Mouse (Mus musculus): ENCODE results near the gene Gm49395. TPM values are rescaled to one million over a fixed set of nuclear protein-coding genes. Genes with fewer than 3 reads are reported as not detected.
A peak's percentile ranks its signal among the peaks of the same experiment; 100 is the strongest.

Gm49395 gene
- total RNA-seq (2021): 1 to 10 TPM; 5.4 to 7.9 TPM
- long read RNA-seq, experiment 1, partial matches to known transcripts: 0 of 2 reads
- long read RNA-seq, experiment 1, other reads (novel, unspliced or antisense): 1 of 2 reads
- long read RNA-seq, experiment 2, partial matches to known transcripts: 0 of 3 reads
- long read RNA-seq, experiment 2, other reads (novel, unspliced or antisense): 2 of 3 reads

DNA sequence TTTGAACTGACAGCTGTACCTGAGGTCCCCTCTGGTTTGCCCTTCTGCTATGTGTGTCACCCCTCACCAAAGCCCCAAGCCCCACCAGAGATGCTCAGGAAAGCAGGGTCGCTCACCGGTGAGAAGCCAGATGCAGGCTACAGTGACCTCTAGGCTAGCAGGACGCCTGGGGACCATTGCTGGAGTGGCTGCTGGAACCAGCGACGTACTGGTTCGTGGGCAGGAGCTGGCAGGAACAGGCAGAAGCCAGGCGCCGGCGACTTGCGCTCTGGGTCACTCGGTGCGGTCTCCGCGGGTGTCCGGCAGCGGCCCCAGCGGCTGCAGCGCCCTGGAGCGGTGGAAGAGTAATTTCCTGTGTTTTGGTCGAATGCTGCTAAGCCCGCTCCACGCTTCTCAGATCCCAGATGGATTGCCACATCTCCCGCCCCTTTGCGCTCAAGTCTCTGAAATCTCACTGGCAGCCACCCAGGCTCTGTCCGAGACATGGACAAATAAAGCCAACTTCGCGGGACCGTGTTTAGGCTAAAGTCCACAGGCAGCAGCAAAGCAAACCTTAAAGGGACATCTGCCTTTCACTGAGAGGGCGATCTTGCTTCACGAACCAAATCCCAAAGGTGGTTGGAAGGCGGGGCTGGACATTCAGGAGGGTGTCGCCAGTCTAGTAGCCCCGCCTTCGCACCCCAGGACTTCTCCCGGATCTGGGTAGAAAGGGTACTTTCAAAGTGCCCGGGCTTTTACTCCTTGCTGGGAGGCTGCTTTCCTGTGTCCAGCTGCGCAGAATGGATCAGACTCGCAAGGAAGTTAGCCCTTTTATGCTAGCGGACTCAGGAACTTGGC, at the start of gene Gm49395, which contains the start of gene Itga1:
Gm49395 (minus strand) TSS at position 567 of the 837 bp plus-strand sequence.
Itga1 (minus strand) TSS at position 610 of the 837 bp plus-strand sequence.
- DNase-seq: peak; percentile 73

GRCm38 (mm10) chr13:115150602-115151001, 48.9 kb upstream of the Gm49395 start:
- DNase-seq: no peak

GRCm38 (mm10) chr13:115149849-115150248, 48.1 kb upstream of the Gm49395 start:
- DNase-seq: no peak

GRCm38 (mm10) chr13:115143575-115143974, 41.9 kb upstream of the Gm49395 start:
- DNase-seq: no peak

DNA sequence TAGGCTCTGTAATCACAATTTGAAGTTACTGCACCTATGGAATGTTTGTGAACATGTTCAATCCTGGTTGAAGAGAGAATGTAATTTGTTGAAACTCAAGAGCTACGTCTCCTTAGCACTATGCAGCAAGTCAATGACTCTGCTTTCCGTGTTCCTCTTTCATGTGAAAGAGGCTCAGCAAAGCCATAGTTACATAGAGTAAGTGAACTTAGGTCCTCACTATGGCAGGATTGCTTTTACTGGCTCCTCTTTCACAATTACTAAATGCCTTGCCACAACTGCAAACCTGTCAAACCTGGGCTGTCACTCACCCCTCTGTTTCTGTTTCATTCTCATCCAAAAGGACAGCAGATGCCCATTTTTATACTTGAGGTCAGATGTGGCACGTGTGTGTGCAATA, 40.3 kb upstream of the Gm49395 start:
- no peak for DNase-seq

DNA sequence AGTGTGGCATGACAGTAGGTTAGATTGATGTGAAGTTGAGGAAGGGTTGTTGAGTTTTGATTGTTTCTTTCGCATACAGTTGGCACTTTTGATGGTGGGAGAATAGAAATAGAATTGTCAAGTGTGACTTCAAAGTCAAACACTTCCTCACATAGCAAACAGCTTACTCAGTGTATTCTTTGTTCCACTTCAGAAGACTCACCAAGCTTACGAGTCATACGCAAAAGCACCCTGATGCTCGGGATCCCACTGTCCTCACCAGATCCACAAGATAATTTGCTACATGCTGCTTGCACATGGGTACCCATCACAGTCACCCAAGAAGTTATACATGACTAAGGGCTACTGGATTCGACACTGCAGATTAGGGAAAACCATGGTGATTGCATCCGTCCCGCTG, 36.8 kb upstream of the Gm49395 start:
- no peak for DNase-seq

DNA sequence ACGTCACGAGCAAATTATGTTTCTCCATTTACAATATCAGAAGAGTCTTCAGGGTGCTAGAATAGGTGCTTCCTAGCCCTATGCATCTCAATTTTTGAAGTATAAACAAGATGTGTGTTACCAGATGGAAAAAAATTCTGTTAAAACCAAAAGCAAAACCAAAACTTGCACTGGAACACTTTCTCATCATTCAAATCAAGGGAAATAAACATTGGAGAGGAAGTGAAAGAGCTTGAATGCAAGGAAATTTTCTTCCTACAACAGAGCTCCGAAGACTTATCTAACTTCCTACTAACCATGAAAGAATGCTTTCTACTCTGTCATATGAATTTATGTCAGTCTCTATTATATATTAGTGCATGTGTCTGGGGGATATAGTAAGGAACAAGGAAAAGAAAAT, 35.0 kb upstream of the Gm49395 start:
- no peak for DNase-seq

DNA sequence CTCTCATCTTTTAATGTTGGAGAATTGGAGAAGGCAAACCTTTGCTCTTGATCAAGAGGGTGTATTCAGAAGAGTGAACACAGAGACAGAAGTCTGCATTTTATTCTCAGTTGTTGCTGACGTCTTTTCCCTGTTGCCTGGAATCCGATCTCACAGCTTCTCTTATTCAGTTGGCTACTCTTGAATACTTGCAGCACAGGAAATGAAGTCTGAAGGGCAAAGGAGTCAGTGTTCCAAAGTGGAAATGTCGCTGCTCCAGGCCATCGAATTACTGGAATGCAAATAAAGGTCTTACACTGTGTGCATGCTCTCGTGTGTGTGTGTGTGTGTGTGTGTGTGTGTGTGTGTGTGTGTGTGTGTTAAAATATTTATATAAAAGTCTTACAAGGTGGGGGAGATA, 30.7 kb upstream of the Gm49395 start:
- DNase-seq: no peak

- DNase-seq: no peak
Measured at GRCm38 (mm10) chr13:115131381-115131780, 29.7 kb upstream of the Gm49395 start.

DNA sequence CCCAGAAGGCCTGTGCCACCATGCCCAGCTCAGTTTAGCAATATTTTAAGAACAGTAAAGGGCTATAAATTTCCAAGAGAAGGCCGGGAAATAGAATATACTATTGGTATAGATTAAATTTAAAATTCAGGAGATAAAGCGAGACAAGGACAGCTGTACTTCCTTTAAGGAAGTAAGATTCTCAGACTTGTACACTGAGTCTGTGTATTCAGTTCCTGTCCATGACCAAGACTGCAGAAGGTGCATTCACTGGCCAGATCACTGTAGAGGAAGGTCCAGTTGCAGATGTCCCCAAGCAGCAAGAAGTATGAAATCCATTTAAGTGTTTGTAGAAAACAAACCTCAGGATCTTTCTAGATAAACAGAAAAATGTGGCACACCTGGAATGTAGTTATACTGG, 28.3 kb upstream of the Gm49395 start:
- DNase-seq: no peak

DNA sequence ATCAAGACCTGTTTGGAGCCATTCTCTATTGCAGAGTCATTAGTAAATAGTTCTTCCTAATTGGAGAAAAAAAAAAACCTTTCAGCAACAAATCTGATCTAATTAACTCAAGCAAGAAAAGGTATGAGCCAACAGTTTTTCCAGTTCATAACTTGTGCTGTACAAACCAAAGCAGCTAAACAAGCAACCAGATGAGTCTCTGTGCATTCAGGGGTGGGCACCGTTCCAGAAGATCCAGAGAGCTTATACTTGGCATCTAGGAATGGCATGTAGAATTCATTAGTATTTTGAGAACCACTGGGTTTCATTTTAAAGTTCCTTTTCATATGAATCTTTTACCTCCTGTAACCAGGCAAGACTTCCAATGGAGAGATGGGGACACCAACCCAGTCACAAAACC, 26.1 kb upstream of the Gm49395 start:
- DNase-seq: no peak

DNA sequence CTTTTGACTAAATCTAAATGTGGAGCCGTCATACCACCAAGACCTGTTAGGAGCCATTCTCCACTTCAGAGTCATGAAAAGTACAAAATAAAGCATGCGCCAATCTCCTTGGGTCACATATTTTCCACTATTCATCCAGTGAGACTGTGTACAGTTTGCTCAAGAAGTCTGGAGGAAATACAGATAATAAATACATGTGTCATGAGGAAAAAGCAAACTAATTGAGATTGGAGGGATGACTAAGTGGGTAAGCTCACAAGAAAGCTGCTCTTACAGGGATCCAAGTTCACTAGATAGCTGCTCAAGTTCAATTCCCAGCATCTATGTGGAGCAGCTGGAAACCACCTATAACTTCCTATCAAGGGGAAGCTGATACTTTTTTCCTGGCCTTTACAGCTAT, 24.8 kb upstream of the Gm49395 start:
- no peak for DNase-seq

DNA sequence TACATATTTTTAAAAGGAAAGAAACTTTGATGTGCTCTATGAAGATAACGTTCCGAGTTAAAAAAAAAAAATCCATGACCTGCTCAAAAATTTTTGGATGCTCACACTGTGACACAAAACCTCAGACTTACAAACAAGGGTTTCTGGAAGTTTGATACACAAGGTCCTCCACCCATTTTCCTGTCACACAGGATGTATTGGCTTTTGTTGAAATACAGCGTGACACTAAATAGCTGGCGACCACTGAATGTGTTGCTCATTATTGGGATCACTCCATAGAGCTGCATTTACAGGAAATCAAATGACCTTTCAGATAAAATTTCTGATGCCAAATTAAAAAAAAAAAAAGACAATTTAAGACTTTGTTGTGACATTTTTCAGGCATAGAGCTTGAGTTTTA, 23.4 kb upstream of the Gm49395 start:
- DNase-seq: no peak

DNA sequence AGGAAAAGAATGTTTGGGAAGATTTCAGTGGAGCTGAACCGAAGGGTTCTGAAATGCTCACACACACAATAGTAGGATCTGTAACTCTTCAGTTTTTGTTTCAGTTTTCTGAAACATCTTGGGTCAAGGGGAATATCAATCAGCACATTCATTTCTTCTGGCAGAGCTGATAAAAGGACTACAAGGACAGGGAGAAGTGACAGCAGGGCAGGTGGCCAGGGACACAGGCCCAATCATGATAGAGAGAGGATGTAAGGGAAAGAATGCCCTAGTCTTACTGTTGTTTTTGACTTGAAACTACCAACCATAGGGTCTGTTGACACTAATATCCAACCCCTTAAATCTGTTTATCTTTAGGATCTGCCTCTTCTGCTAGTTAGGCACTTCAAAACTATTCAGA, 22.8 kb upstream of the Gm49395 start:
- DNase-seq: no peak

DNA sequence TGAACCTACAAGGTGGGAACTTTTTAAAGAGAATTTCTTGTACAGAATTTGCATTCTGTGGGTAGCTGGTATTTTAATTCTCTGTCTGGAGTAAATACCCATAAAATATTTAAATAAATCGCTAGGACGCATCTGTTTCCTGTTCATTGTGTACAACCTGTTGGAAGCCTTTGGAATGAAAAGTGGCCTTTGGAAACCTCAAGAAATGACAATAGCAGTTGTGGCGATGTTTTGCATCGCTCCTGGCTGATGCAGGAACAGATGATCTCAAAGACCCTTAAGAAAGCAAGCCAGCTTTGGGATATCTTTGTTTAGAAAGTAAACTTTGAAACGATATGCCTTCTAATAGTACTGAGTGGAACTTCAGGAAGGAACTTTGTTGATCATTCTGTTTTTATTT, 17.0 kb upstream of the Gm49395 start:
- no peak for DNase-seq

GRCm38 (mm10) chr13:115118195-115118594, 16.5 kb upstream of the Gm49395 start:
- DNase-seq: no peak

DNA sequence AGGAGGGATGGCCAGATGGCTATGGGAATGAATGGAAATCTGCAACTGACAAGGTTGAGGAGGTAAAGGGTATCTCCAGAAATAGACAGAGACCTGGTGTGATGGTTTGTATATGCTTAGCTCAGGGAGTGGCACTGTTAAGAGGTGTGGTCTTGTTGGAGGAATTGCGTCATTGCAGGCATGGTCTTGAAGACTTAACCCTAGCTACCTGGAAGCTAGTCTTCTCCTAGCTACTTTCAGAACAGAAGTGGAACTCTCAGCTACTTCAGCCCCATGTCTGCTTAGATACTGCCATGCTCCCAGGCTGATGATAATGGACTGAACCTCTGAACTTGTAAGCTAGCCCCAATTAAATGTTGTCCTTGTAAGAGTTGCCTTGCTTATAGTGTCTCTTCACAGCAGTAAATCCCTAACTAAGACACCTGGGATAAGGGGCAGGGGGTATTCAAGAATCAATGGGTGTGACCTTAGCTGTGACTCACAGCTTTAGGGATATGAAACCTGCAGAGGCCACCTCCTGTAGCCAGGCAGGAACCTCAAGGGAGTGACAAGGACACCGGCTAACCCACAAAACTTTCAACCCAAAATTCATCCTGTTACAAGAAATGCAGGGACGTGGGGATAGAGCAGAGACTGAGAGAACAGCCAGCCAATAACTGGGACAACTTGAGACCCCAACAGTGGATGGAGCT, 15.4 kb upstream of the Gm49395 start:
- DNase-seq: no peak

DNA sequence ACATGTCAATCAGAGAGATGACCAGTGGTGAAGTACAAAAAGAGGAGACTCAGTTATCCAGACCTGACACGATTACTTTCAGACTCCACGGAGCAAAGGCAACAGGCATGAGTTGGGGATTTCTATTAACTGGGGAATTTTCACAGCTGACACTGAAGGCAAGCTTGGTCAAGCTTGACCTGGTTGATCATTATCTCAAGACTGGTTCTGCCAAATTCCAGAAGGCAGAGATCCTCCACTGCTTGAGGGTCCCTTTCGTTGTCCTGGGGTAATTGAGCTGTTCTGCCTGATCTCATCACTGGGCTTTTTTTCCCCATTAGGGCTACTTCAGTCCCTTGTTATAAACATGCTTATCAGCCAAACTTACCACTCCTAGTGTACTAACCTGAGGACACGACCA, 7.9 kb upstream of the Gm49395 start:
- DNase-seq: no peak

DNA sequence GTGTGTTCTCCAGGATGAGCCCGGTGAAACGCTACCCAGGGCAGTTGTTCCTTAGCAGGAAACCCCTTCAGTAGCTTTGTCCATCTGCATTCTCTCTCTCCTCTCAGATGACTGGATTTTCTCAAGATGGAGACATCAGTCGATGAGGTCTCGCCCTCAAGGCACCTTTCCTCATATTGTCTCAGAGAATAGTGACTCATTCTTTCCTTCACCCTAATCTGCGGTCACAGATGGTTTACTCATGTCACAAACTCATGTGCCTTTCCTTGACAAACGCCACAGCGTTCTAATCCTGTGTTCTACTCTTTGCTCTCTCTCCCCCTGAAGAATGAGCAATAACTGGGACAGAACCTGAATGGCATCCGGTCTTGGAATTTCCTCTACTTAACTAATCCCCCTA, 5.7 kb upstream of the Gm49395 start:
- DNase-seq: no peak

DNA sequence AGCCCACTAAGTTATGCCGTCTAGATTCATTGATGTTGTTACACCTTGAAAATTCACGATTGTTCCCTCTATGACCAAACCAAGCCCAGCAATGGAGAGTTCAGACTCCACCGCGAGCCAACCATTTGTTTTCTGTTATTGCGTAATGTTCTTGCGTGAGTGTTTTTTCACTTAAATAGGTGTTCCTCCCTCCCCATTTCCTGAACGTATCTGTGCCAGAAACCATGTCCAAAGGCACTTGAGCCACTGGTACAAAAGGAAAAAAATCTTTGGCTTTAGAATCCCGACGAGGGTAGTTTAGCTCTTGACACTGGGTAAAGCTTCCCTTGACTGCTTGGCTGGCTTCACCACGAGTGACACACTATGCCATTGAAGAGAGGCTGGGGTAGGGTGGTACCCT, 4.5 kb upstream of the Gm49395 start:
- DNase-seq: no peak

DNA sequence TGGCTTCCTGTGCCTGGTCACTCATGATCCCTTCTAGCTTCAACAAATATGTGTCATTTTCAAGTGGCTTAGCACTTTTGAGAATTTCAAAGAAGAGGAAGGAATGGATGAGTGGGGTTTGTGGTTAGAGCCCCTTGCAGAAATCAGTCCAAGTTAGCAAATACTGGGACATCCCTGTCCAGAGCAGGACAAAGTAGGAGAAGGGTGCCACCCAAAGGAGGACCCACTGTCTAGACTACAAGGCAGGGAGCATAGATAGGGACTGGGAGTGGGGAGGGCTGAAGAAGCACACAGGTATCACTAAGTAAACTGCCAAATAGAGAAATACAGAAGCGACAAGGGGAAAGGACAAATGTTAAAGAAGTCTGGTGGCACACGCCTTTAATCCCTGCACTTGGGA, 1.0 kb upstream of the Gm49395 start:
- DNase-seq: no peak

GRCm38 (mm10) chr13:115100381-115101177, 1.1 kb downstream of the Gm49395 start:
- DNase-seq: no peak

DNA sequence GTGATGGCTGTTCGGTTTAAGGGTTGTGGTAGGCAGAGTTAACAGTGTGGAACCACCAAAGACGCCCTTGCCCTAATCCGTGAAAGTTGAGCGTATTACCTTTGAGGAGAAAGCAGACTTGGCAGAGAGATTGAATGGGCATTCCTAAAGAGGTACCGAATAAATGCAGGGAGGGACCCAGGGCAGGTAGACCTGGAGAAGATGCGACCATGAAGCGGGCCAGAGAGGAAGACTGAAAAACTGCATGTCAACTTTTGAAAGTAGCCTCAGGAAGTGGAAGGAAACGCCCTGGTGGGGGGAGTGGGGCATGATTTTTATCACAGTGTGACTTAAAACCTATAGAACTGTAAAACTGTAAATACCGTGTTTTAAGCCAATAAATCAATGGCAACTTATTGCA, 2.3 kb downstream of the Gm49395 start:
- DNase-seq: no peak

All from gastrocnemius, postnatal 10 days (tissue).